Mouse (Mus musculus): ENCODE measurements around the gene Tmem109.
A peak's percentile ranks its signal among the peaks of the same experiment; 100 is the strongest.

DNA sequence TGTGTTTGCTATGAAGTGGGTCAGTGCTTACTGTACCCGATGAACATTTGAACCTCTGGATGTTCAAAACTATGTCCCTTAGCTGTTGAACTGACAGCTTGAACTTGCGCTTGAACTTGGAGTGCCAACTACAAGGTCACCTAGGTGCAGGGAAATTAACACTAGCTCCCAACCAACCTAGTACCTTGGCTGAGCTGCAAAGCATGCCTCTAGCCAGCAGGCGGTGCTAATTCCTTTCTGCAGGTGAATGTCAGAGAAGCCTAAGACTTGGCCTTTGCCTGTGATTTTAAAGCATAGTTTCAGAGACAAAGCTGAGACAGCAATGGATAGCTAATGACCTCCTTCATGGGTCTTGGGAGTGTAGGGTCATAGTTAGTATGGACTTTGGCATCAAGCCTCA lies 26.1 kb upstream of the Tmem109 start:
- TF ChIP-seq CTCF (IDR thresholded peaks at IDR 0.05) = peak; percentile 85
- no peak for TF ChIP-seq POLR2A (IDR thresholded peaks at IDR 0.05; ENCODE audit: insufficient read depth, low read depth, low read length)
- peak; percentile 63; the same call in 1 of the 2 replicates for TF ChIP-seq EP300 (IDR thresholded peaks at IDR 0.05; ENCODE audit: insufficient read depth, low read depth, low read length)
